Mouse (Mus musculus) spleen, adult 2 months (tissue): ENCODE measurements at regions not wholly inside any gene's neighbourhood (a gene's known extent, or its start where the extent isn't known, plus 50 kb on each side); places are given as distances from the start of the nearest gene placed in this dataset.

Source experiments
- DNase-seq, 2 experiments: peaks; one replicate each; pipeline versions ENCODE4 v3.0.0 to v3.0.0-alpha.2; 2012 to 2021; ENCODE audit warnings: low spot score in 2 of 2, low read depth in 1 of 2
- H3K27ac ChIP-seq: fragments of 200-500 bp; 2 replicates; pipeline ENCODE4 v1.5.1; 2012; ENCODE audit warnings: low read length, inconsistent platforms; ENCODE audit not compliant: insufficient read depth
- H3K27me3 ChIP-seq: fragments of 200-500 bp; 2 replicates; pipeline ENCODE4 v1.6.1; 2012; ENCODE audit warnings: mild to moderate bottlenecking, moderate library complexity, low read length, inconsistent platforms; ENCODE audit not compliant: control insufficient read depth, insufficient read depth
- H3K36me3 ChIP-seq: fragments of 200-500 bp; 2 replicates; pipeline ENCODE4 v1.6.1; 2012; ENCODE audit warnings: mild to moderate bottlenecking, low read length, inconsistent platforms; ENCODE audit not compliant: control insufficient read depth, insufficient read depth
- H3K4me1 ChIP-seq: fragments of 200-500 bp; 2 replicates; pipeline ENCODE4 v1.6.1; 2011; ENCODE audit warnings: inconsistent platforms; ENCODE audit not compliant: control insufficient read depth, insufficient read depth, insufficient read length
- H3K4me3 ChIP-seq: fragments of 200-500 bp; 2 replicates; pipeline ENCODE4 v1.5.1; 2011; ENCODE audit warnings: mild to moderate bottlenecking, inconsistent platforms; ENCODE audit not compliant: insufficient read depth, insufficient read length; ENCODE audit errors: extremely low read depth
- CTCF ChIP-seq: fragments of 200-500 bp; IDR thresholded peaks from 2 replicates; pipeline ENCODE4 v1.5.1; 2011; ENCODE audit warnings: mild to moderate bottlenecking, inconsistent platforms; ENCODE audit not compliant: insufficient read depth, insufficient read length, insufficient replicate concordance; ENCODE audit errors: extremely low read depth
- POLR2A ChIP-seq: fragments of 200-500 bp; IDR thresholded peaks from 2 replicates; pipeline ENCODE4 v1.6.1; 2011; ENCODE audit warnings: low read depth, low read length, inconsistent platforms
- WGBS: fragments of 180-500 bp; shearing (Covaris S2); methylation state at CpG from one replicate; pipeline ENCODE4 v1.1.7; 2018; 5-methylcytosine and 5-hydroxymethylcytosine counted together

GRCm38 (mm10) chr19:15200792-15201191 is 602.9 kb upstream of the Tle4 start:
- TF ChIP-seq POLR2A: no peak
- no peak for TF ChIP-seq CTCF
- Histone ChIP-seq H3K36me3 (no peaks in the 10 kb centered on the region), H3K4me1 (no peaks in the 10 kb centered on the region), H3K4me3 (no peak overlapping the region), H3K27ac (no peak overlapping the region), H3K27me3 (no peaks in the 10 kb centered on the region)
- no peak for DNase-seq
- WGBS: 82% methylated on average over 4 of the region's 4 CpGs

GRCm38 (mm10) chr19:15200361-15200760 is 602.5 kb upstream of the Tle4 start:
- no peaks in the 10 kb centered on the region for H3K36me3 ChIP-seq
- DNase-seq: no peak
- TF ChIP-seq CTCF (no peak), POLR2A (no peak)
- H3K4me1 ChIP-seq: no peaks in the 10 kb centered on the region
- no peak overlapping the region for H3K4me3 ChIP-seq
- H3K27ac ChIP-seq: no peak overlapping the region
- WGBS: 92% methylated on average over 2 of the region's 2 CpGs
- H3K27me3 ChIP-seq: no peaks in the 10 kb centered on the region

DNA sequence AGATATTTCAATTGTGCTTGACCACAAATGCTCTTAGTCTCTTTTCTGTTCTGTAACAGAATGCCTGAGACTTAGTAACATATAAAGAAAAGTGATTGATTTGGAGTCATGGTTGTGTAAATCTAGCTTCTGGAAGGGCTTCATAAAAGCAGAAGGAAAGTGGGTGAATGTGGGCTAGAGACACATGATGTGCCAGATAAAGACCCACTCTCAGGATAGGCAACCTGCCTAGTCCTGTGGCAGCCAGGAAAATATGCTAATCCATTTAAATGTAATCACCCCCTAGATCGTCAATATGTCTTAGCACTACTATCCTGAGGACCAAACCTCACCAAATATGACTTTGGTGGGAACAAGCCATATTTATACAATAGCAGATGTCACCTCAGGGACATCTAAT is 601.8 kb upstream of the Tle4 start:
- no peak for TF ChIP-seq CTCF
- TF ChIP-seq POLR2A: no peak
- Histone ChIP-seq H3K36me3 (no peaks in the 10 kb centered on the region), H3K4me1 (no peaks in the 10 kb centered on the region), H3K27me3 (no peaks in the 10 kb centered on the region), H3K27ac (no peak overlapping the region), H3K4me3 (no peak overlapping the region)
- 76% methylated on average over 1 of the region's 1 CpGs for WGBS
- DNase-seq: no peak

DNA sequence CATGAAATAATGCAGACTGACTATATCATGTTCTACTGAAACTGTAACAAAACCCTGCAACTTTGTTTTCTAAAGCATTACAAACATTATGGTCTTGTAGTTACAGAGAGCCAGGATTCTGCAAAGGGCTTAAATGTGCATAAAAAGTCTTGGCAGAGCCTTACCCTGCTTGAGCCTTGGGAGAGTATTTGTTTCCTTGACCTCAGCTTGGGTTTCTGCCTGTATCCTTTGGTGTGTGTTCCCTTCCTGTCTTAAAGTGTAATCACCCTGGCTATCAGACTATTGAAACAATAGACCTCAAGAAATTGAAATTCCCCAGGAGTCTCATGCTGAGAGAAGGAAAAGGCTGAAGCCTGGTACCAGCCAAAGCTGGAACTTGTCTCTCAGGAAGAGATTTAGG is 577.4 kb upstream of the Tle4 start:
- Histone ChIP-seq H3K36me3 (no peaks in the 10 kb centered on the region), H3K27ac (no peak overlapping the region), H3K27me3 (no peaks in the 10 kb centered on the region), H3K4me3 (no peak overlapping the region), H3K4me1 (no peaks in the 10 kb centered on the region)
- TF ChIP-seq CTCF: no peak
- no peak for TF ChIP-seq POLR2A
- DNase-seq: no peak

DNA sequence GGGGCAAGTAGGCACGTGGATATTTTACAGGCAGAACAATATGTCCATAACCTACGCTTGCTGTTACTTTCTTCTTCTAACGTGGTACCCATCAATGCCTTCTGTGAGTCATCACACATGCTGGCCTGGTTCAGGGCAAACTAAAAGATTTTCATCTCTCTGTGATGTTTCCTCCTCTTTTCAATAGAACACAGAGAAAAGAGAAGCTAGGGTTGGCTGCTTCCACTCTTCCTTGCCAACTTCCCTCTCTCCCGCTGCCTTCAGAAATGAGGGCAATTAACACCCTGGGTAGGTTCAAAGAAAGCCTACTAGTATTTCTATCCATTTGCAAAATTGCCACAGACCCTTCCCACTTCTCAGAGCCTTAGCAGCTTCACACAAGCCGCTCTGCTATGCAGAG is 575.5 kb upstream of the Tle4 start:
- 44% methylated on average over 5 of the region's 5 CpGs for WGBS
- H3K4me1 ChIP-seq: no peaks in the 10 kb centered on the region
- H3K27ac ChIP-seq: no peak overlapping the region
- DNase-seq: no peak
- no peak overlapping the region for H3K4me3 ChIP-seq
- H3K27me3 ChIP-seq: no peaks in the 10 kb centered on the region
- TF ChIP-seq POLR2A (no peak), CTCF (no peak)
- H3K36me3 ChIP-seq: no peaks in the 10 kb centered on the region

DNA sequence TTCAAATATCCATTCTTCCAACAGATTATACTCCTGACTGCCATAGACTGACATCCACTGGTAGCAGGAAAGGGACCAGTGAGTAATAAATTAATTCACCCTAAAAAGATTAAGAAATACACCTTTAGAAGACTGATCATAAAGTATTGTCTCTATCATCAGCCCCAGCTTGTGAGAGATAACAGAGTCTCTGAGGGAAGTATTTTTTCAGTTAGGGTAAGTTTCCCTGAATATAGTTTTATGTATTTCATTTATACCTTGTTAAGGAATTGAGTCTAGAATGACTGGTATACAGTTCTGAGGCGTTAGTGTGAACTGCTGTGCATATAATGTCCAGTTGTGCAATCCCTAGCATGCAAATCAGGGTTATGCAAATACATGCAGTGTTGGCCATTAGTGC is 569.3 kb upstream of the Tle4 start:
- H3K36me3 ChIP-seq: no peaks in the 10 kb centered on the region
- WGBS: 81% methylated on average over 1 of the region's 1 CpGs
- no peak for TF ChIP-seq POLR2A
- no peak for TF ChIP-seq CTCF
- H3K27ac ChIP-seq: no peak overlapping the region
- H3K27me3 ChIP-seq: no peaks in the 10 kb centered on the region
- H3K4me1 ChIP-seq: no peaks in the 10 kb centered on the region
- no peak for DNase-seq
- H3K4me3 ChIP-seq: no peak overlapping the region

GRCm38 (mm10) chr19:15160641-15161040 is 562.8 kb upstream of the Tle4 start:
- no peaks in the 10 kb centered on the region for H3K27me3 ChIP-seq
- TF ChIP-seq CTCF (no peak), POLR2A (no peak)
- no peak overlapping the region for H3K4me3 ChIP-seq
- no peak overlapping the region for H3K27ac ChIP-seq
- H3K36me3 ChIP-seq: no peaks in the 10 kb centered on the region
- WGBS: 62% methylated on average over 3 of the region's 3 CpGs
- DNase-seq: no peak
- H3K4me1 ChIP-seq: no peaks in the 10 kb centered on the region
